Mouse (Mus musculus): ENCODE results near the gene Rpl37. TPM values are rescaled to one million over a fixed set of nuclear protein-coding genes. Genes with fewer than 3 reads are reported as not detected.
A peak's percentile ranks its signal among the peaks of the same experiment; 100 is the strongest.

Rpl37 gene
- total and polyA plus RNA-seq, 3 experiments = 646 to 1,787 (median 1,083) TPM

- TF ChIP-seq BHLHE40 (IDR thresholded peaks at IDR 0.05; ENCODE audit: low read depth, low read length) (no peak), SIN3A (IDR thresholded peaks at IDR 0.05; ENCODE audit: low read length) (no peak)
- no peak for DNase-seq (ENCODE audit: extremely low read depth)
- no peaks in the 10 kb centered on the region for H3K79me2 ChIP-seq (replicated peaks; ENCODE audit: control insufficient read depth, extremely low read depth, insufficient read depth, poor library complexity, severe bottlenecking)
- in situ Hi-C loops (cut with MboI; ENCODE audit: low pct_ligation_motif_present, low pct_unique_long_range_greater_than_20kb, low sequenced_read_pairs) (loop anchor here (25.0 kb wide), 1 partner anchor 1069 kb away; the partner anchor contains the start of gene Oxct1), dilution Hi-C loops (cut with MboI; ENCODE audit: extremely low pct_ligation_motif_present, extremely low pct_unique_long_range_greater_than_20kb, low sequenced_read_pairs) (no loop called here)
- no peak overlapping the region for H3K4me2 ChIP-seq (ENCODE audit: insufficient read depth, low read depth, poor library complexity, severe bottlenecking)
- H3K9ac ChIP-seq (ENCODE audit: insufficient read depth, low read depth) = no peak overlapping the region
- H3K9me3 ChIP-seq (replicated peaks; ENCODE audit: low read length) = no peaks in the 10 kb centered on the region
- H3K4me3 ChIP-seq (replicated peaks in 1 of 3; ENCODE audit: low read depth in 2 of 3, low read length in 2 of 3, poor library complexity in 1 of 3) = no peak overlapping the region
- no peaks in the 10 kb centered on the region for H3K27me3 ChIP-seq (replicated peaks)
- H3K36me3 ChIP-seq (replicated peaks in 1 of 2; ENCODE audit: control insufficient read depth in 1 of 2, insufficient read depth in 1 of 2, low read length in 1 of 2) = peaks cover 10 to 35% of the 10 kb centered on the region in 2 experiments
- H3K27ac ChIP-seq (ENCODE audit: insufficient read depth, low read depth) = no peak overlapping the region
- H3K4me1 ChIP-seq (ENCODE audit: control insufficient read depth in 1 of 2, insufficient read depth in 2 of 2) = peaks cover 0 to 8% of the 10 kb centered on the region in 2 experiments; a peak in 3 of 4 replicates
Observed at GRCm38 (mm10) chr15:5105891-5106290, 10.6 kb upstream of the Rpl37 start.

DNA sequence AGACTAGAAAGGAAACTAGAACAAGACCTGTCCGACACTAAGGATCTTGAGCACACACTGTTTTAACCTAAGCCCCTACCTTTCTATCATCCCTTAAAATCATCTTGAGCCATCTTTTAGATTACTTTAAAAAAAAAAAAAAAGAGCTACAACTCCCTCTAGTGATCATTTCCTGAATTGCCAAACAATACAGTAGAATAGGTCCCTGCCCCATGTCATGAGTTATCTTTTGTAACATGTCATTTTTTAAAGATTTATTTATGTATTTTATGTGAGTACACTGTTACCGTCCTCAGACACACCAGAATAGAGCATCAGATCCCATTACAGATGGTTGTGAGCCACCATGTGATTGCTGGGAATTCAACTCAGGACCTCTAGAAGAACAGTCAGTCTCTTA, 10.2 kb upstream of the Rpl37 start:
- Histone ChIP-seq H3K36me3 (replicated peaks in 1 of 2; ENCODE audit: control insufficient read depth in 1 of 2, insufficient read depth in 1 of 2, low read length in 1 of 2) (peaks cover 10 to 31% of the 10 kb centered on the region in 2 experiments), H3K9me3 (replicated peaks; ENCODE audit: low read length) (no peaks in the 10 kb centered on the region), H3K4me2 (ENCODE audit: insufficient read depth, low read depth, poor library complexity, severe bottlenecking) (peak overlapping the region; percentile 61; the same call in 1 of the 2 replicates), H3K4me1 (ENCODE audit: control insufficient read depth in 1 of 2, insufficient read depth in 2 of 2) (peaks cover 0 to 8% of the 10 kb centered on the region in 2 experiments; a peak in 3 of 4 replicates), H3K79me2 (replicated peaks; ENCODE audit: control insufficient read depth, extremely low read depth, insufficient read depth, poor library complexity, severe bottlenecking) (no peaks in the 10 kb centered on the region), H3K4me3 (replicated peaks in 1 of 3; ENCODE audit: low read depth in 2 of 3, low read length in 2 of 3, poor library complexity in 1 of 3) (no peak overlapping the region), H3K27ac (ENCODE audit: insufficient read depth, low read depth) (no peak overlapping the region), H3K9ac (ENCODE audit: insufficient read depth, low read depth) (no peak overlapping the region), H3K27me3 (replicated peaks) (no peaks in the 10 kb centered on the region)
- DNase-seq (ENCODE audit: extremely low read depth) = no peak
- dilution Hi-C loops (cut with MboI; ENCODE audit: extremely low pct_ligation_motif_present, extremely low pct_unique_long_range_greater_than_20kb, low sequenced_read_pairs) (no loop called here), in situ Hi-C loops (cut with MboI; ENCODE audit: low pct_ligation_motif_present, low pct_unique_long_range_greater_than_20kb, low sequenced_read_pairs) (loop anchor here (25.0 kb wide), 1 partner anchor 1069 kb away; the partner anchor contains the start of gene Oxct1)
- TF ChIP-seq ZC3H11A (IDR thresholded peaks at IDR 0.05; ENCODE audit: low read depth, low read length) = no peak
- TF ChIP-seq JUN (IDR thresholded peaks at IDR 0.05; ENCODE audit: insufficient read depth, low read depth, low read length) = no peak
- TF ChIP-seq SMC3 (IDR thresholded peaks at IDR 0.05; ENCODE audit: low read depth, low read length) = peak; percentile 37
- peak; percentile 95 for TF ChIP-seq ZNF384 (IDR thresholded peaks at IDR 0.05; ENCODE audit: low read depth, low read length)
- TF ChIP-seq CTCF (conservative IDR thresholded peaks at IDR 0.05 in 1 of 2, IDR thresholded peaks at IDR 0.05 in 1 of 2; ENCODE audit: low read depth in 2 of 2, low read length in 2 of 2) = peak in 1 of 2 experiments; percentile 68; a peak in 3 of 4 replicates
- TF ChIP-seq POLR2AphosphoS2 (IDR thresholded peaks at IDR 0.05; ENCODE audit: low read depth, low read length) = no peak
- no peak for TF ChIP-seq ZKSCAN1 (IDR thresholded peaks at IDR 0.05; ENCODE audit: borderline replicate concordance, low read depth, low read length)
- peak; percentile 64 for TF ChIP-seq RAD21 (IDR thresholded peaks at IDR 0.05; ENCODE audit: low read depth, low read length)
- no peak for TF ChIP-seq TBP (conservative IDR thresholded peaks at IDR 0.05; ENCODE audit: low read depth, low read length)
- no peak for TF ChIP-seq E2F4 (IDR thresholded peaks at IDR 0.05; ENCODE audit: insufficient replicate concordance, low read depth, low read length)

Measured in CH12.LX (cell line).